Mouse (Mus musculus) hindbrain, postnatal 0 days (tissue): ENCODE measurements around the gene Hspbap1. TPM values are rescaled to one million over a fixed set of nuclear protein-coding genes. Genes with fewer than 3 reads are reported as not detected.

Experiments
- ATAC-seq: fragments of 200-750 bp; cut with Nextera tagmentation; 2 replicates; pipeline ENCODE4 v1.8.0; 2017; ENCODE audit warnings: mild to moderate bottlenecking, moderate TSS enrichment, moderate library complexity
- DNase-seq: peaks from one replicate; pipeline ENCODE4 v3.0.0-alpha.2; 2015; ENCODE audit warnings: low spot score
- H3K27ac ChIP-seq: fragments of 300-500 bp; sonication (generic); 2 replicates; pipeline ENCODE4 v1.5.1; 2014; ENCODE audit warnings: mild to moderate bottlenecking
- H3K27me3 ChIP-seq: fragments of 300-500 bp; sonication (generic); 2 replicates; pipeline ENCODE4 v1.6.1; 2014; ENCODE audit warnings: low read length, mixed read lengths; ENCODE audit not compliant: insufficient read depth
- H3K36me3 ChIP-seq: fragments of 300-500 bp; sonication (generic); 2 replicates; pipeline ENCODE4 v1.6.1; 2014; ENCODE audit warnings: low read length, mixed read lengths; ENCODE audit not compliant: insufficient read depth
- H3K4me1 ChIP-seq: fragments of 300-500 bp; sonication (generic); 2 replicates; pipeline ENCODE4 v1.6.1; 2014; ENCODE audit warnings: antibody characterized with exemption, low read length, mixed read lengths; ENCODE audit not compliant: insufficient read depth
- H3K4me2 ChIP-seq: fragments of 300-500 bp; sonication (generic); 2 replicates; pipeline ENCODE4 v1.6.1; 2014; ENCODE audit warnings: low read depth, mild to moderate bottlenecking, low read length, moderate library complexity, mixed read lengths
- H3K4me3 ChIP-seq: fragments of 300-500 bp; sonication (generic); 2 replicates; pipeline ENCODE4 v1.5.1; 2014; ENCODE audit warnings: low read length
- H3K9ac ChIP-seq: fragments of 300-500 bp; sonication (generic); replicated peaks from 2 replicates; pipeline ENCODE4 v1.6.1; 2014; ENCODE audit warnings: mild to moderate bottlenecking, low read length, moderate library complexity, mixed read lengths
- H3K9me3 ChIP-seq: fragments of 300-500 bp; sonication (generic); 2 replicates; pipeline ENCODE4 v1.6.1; 2016; ENCODE audit warnings: low read length, mixed read lengths
- CTCF ChIP-seq: IDR thresholded peaks from 2 replicates; pipeline ENCODE4 v1.5.1; 2016; ENCODE audit warnings: antibody characterized with exemption, control low read depth, low read depth
- WGBS: fragments of 180-500 bp; shearing (Covaris S2); extraction: QIAGEN DNeasy Blood & Tissue Kit; methylation state at CpG from one replicate; pipeline ENCODE4 v1.1.7; 2014; 5-methylcytosine and 5-hydroxymethylcytosine counted together
- polyA plus RNA-seq: library from polyadenylated mRNA; unstranded; fragments of >200 nt; fragmentation: Nextera tagmentation; extraction: Ambion mirVana; gene quantifications from 2 replicates; pipeline ENCODE4 v1.2.1, GENCODE M21; 2015
- total RNA-seq: library from RNA; depleted of rRNA; stranded (reverse); fragments of >200 nt; gene quantifications from 2 replicates; pipeline ENCODE4 v1.2.3, GENCODE M21; 2014

Hspbap1 gene
- total and polyA plus RNA-seq, 2 experiments from 2014 or later = 4.4 to 7.9 TPM

DNA sequence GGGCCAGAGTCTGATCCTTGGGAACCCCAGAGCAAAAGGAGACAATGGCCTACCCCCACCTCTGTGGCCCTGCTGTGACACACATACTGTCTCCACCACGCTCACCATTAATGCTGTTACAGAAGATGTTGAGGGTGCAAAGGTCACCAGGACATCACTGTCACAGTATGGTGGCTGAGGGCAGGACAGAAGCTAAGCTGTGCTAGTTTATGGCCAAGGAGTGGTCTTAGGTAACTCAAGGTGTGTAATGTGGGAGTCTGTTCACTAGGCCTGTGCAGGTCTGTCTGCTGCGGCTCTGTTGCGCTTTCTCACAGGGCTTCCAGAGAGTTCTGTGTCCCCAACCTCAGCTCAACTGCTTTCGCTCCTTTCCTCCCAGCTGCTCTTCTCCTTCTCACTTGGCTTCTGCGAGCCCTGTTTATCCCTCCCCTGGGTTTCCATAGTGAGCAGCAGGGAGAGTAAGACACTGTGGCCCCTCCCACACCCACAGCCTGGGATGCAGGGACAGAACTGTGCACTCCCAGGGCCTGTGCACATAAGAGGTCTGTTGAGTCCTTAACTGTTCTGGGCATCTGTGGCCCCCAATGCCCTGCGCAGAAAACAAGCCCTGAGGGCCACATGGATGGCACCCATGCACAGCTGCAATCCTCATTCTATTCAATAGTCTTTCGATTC lies 31.9 kb upstream of the Hspbap1 start:
- H3K27ac ChIP-seq = no peak overlapping the region
- no peak for TF ChIP-seq CTCF
- no peak for DNase-seq

DNA sequence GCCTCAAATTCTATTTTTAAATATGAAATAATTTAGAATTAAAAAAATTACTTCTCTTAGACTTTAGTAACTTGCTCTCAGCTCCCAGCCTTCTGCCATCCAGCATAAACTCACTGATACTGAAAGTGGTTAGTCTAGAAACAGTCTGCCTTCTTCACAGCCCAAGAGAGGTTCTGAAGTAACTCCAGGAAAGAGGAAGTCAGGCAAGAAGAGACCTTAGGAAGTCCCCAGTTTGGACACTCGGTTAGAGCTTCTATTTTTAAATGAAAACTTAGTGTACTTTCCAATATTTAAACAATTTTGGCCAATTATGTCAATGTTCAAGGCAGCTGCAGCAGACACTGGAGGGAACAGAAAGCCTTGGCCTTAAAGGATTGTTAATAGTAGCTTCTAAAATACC lies 30.6 kb upstream of the Hspbap1 start:
- DNase-seq (no peak), ATAC-seq (no peak)
- no peak for TF ChIP-seq CTCF
- H3K4me2 ChIP-seq = no peak overlapping the region
- no peak overlapping the region for H3K4me3 ChIP-seq
- H3K9me3 ChIP-seq = no peaks in the 10 kb centered on the region
- peaks cover 5% of the 10 kb centered on the region; the same call in 1 of the 2 replicates for H3K4me1 ChIP-seq
- WGBS = 79% methylated on average over 1 of the region's 1 CpGs
- no peak overlapping the region for H3K9ac ChIP-seq
- no peaks in the 10 kb centered on the region for H3K36me3 ChIP-seq
- no peak overlapping the region for H3K27ac ChIP-seq
- no peaks in the 10 kb centered on the region for H3K27me3 ChIP-seq

More for the DNA sequence above, 31.9 kb upstream of the Hspbap1 start:
- 53% methylated on average over 7 of the region's 7 CpGs for WGBS
- no peaks in the 10 kb centered on the region for H3K27me3 ChIP-seq
- H3K36me3 ChIP-seq = no peaks in the 10 kb centered on the region
- H3K4me2 ChIP-seq = no peak overlapping the region
- no peak overlapping the region for H3K9ac ChIP-seq
- H3K4me3 ChIP-seq = no peak overlapping the region
- 0 out of 2 replicates have a peak, but pooled peaks have one; percentile 24 for ATAC-seq
- peaks cover 5% of the 10 kb centered on the region; the same call in 1 of the 2 replicates for H3K4me1 ChIP-seq
- H3K9me3 ChIP-seq = no peaks in the 10 kb centered on the region

- TF ChIP-seq CTCF = no peak
- Histone ChIP-seq H3K4me1 (peaks cover 5% of the 10 kb centered on the region; the same call in 1 of the 2 replicates), H3K4me3 (no peak overlapping the region), H3K27ac (no peak overlapping the region), H3K9ac (no peak overlapping the region), H3K27me3 (no peaks in the 10 kb centered on the region), H3K36me3 (no peaks in the 10 kb centered on the region), H3K4me2 (no peak overlapping the region), H3K9me3 (no peaks in the 10 kb centered on the region)
- ATAC-seq = no peak
- WGBS = 84% methylated on average over 12 of the region's 12 CpGs
- DNase-seq = no peak
Observed at GRCm38 (mm10) chr16:35740357-35740756, 29.8 kb upstream of the Hspbap1 start.

GRCm38 (mm10) chr16:35740943-35741342 lies 29.2 kb upstream of the Hspbap1 start:
- TF ChIP-seq CTCF = no peak
- H3K9ac ChIP-seq = no peak overlapping the region
- no peak overlapping the region for H3K4me2 ChIP-seq
- H3K36me3 ChIP-seq = no peaks in the 10 kb centered on the region
- ATAC-seq (no peak), DNase-seq (no peak)
- H3K4me3 ChIP-seq = no peak overlapping the region
- 62% methylated on average over 6 of the region's 6 CpGs for WGBS
- no peak overlapping the region for H3K27ac ChIP-seq
- H3K27me3 ChIP-seq = no peaks in the 10 kb centered on the region
- peaks cover 5% of the 10 kb centered on the region; the same call in 1 of the 2 replicates for H3K4me1 ChIP-seq
- no peaks in the 10 kb centered on the region for H3K9me3 ChIP-seq

GRCm38 (mm10) chr16:35741621-35742020 lies 28.6 kb upstream of the Hspbap1 start:
- WGBS = 98% methylated on average over 5 of the region's 5 CpGs
- Histone ChIP-seq H3K4me2 (no peak overlapping the region), H3K4me1 (peaks cover 5% of the 10 kb centered on the region; the same call in 1 of the 2 replicates), H3K9ac (no peak overlapping the region), H3K9me3 (no peaks in the 10 kb centered on the region), H3K36me3 (no peaks in the 10 kb centered on the region), H3K27me3 (no peaks in the 10 kb centered on the region), H3K4me3 (no peak overlapping the region), H3K27ac (no peak overlapping the region)
- ATAC-seq (no peak), DNase-seq (no peak)
- no peak for TF ChIP-seq CTCF

- no peak for ATAC-seq
- H3K27ac ChIP-seq = no peak overlapping the region
- no peak overlapping the region for H3K4me3 ChIP-seq
- H3K9ac ChIP-seq = no peak overlapping the region
- no peak overlapping the region for H3K4me2 ChIP-seq
- WGBS = 86% methylated on average over 12 of the region's 12 CpGs
- no peaks in the 10 kb centered on the region for H3K36me3 ChIP-seq
- H3K4me1 ChIP-seq = peaks cover 5% of the 10 kb centered on the region; the same call in 1 of the 2 replicates
- no peak for TF ChIP-seq CTCF
- H3K27me3 ChIP-seq = no peaks in the 10 kb centered on the region
- DNase-seq = no peak
- H3K9me3 ChIP-seq = no peaks in the 10 kb centered on the region
Observed at GRCm38 (mm10) chr16:35742251-35742937, 27.8 kb upstream of the Hspbap1 start.
